Mouse (Mus musculus) cerebellum, adult 11 months (tissue): Measurements from ENCODE around the gene Pygb.

Experiments
- DNase-seq: peaks from one replicate; pipeline ENCODE4 v3.0.0; 2022

Pygb gene

GRCm38 (mm10) chr2:150847436-150847995 lies 61.0 kb downstream of the Pygb start:
- DNase-seq = no peak

- DNase-seq = no peak
Observed at GRCm38 (mm10) chr2:150851251-150851650, 64.7 kb downstream of the Pygb start.

GRCm38 (mm10) chr2:150855186-150855585 lies 68.7 kb downstream of the Pygb start:
- no peak for DNase-seq

DNA sequence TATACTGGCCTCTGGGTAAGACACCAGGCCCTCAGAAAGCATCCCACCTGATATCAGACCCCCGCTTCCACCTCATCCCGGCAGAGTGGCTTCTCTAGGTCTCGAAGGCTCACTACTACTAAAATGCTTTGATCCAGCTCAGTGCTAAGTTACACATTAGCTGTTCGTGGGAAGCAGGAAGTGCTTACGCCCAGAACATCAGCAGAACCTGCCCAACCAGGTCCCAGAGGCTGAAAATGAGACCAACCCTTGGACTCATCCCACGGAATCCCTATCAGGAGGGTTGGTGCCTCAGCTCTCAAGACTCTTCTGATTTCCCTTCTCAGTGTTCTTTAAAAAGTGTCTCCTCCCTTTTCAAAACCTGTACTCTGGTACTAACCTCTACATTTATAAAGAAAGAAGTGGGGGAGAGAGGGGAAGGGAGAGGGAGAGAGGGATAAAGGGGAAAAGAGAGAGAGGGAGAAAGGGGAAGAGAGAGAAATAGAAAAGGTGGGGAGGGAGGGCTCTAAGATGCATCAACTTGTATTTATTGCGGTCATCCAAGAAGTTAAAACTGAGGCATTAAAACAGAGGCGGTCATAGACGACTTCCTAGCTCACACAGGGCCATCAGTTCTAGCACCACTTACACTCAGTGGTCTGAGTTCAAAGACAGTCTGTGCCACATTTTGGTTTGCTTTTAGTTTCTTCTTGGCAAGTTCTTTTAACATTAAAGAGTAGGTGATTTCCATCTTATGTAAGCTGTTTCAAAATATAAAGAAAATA lies 72.4 kb downstream of the Pygb start:
- DNase-seq = no peak

DNA sequence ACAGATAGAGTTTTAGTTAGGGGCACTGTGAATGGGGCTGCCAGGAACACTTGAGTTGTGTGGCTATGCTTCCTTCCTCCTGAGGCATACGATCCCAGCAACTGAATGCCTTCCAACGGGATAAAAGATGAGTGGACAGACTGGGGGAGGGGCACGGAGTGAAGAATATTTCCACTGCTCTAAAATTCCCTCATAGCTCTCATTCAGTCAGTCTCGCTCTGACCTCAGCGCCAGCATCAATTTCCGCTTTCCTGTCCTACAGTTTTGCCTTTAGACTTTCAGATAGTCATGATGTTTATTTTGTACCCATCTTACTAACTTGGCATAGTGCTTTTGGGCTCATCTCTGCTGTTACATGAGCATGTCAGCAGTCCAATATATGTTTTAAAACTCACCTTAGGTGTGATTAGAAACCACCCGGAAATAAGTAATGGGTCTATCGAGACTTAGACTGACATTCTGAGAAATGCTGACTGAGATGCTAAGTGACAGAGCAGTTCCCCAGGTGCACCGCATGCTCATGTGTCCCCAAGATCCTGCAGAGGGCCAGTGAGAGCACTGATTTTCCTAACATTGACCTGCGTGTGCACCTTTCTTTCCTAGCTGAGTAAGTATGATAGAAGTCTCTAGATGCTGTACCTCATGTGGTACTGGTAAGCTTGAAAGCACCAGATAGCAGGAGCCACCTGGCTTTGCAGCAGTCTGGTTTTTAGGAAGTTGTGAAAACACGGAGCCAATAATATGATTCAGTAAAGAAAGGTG lies 73.4 kb downstream of the Pygb start:
- no peak for DNase-seq

DNA sequence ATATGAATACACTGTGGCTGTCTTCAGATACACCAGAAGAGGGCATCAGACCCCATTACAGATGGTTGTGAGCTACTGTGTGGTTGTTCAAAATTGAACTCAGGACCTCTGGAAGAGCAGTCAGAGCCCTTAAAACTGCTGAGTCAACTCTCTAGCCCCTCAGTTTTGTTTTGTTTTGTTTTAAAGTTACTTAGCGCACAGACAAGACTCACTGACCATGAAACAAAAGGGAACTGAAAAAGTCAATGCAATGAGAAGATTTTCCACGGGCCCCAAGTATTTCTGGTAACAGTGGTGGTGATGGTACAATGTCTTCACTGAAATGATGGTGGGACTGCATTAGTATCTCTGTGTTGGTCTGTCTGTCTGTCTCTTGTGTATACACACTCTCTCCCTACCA lies 74.6 kb downstream of the Pygb start:
- no peak for DNase-seq

DNA sequence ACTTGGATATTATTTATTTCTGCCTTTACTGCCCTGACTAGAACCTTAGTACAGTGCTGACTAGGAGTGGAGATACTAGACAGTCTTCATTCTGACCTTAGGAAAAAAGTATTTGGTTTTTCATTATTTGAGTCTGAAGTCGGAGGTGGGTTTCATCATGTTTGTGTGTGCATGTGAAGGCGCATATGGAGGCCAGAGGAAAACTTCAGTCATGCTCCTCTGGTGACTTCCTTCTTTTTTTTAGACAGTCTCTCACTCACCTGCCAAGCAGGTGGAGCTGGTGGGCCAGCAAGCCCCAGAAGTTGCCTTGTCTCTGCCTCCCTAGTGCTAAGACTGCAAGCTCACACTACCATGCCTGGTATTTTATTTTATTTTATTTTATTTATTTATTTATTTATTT lies 80.5 kb downstream of the Pygb start:
- no peak for DNase-seq

- no peak for DNase-seq
Observed at GRCm38 (mm10) chr2:150869446-150869845, 82.9 kb downstream of the Pygb start.

DNA sequence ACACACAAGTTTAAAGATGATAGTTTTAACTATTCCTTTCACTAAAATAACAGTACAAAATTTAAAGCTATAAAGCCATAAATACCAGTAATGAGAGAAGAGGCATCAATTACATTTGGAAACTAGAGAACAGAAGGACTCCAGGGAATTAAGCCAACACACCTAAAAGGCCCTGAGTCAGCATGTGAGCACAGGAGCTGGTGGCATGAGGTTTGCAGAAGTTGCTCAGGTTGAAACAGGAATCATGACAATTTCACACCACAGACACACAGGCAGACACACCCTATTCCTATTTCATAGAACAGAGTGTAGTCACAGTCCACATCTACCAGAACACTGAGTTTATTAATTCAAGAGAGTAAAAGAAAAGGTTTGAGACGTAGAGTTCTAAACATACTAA lies 88.0 kb downstream of the Pygb start:
- no peak for DNase-seq

DNA sequence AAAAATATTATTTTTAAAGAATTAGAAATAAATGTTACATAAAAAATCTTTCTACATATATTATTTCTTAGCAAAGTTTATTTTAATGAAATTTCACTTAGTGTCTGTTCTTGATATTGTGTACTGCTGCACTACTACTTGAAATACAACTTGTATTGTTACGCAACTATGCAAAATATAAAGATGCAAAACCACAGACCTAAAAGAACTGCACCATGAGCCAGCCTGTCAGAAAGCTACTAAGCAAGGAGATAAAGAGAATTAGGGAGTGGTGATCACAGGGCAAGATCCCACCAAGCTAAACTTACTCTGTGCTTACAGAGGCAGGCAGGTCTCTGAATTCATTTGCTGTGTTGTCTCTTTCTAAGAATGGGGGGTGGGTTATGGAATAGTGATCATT lies 88.7 kb downstream of the Pygb start:
- no peak for DNase-seq

DNA sequence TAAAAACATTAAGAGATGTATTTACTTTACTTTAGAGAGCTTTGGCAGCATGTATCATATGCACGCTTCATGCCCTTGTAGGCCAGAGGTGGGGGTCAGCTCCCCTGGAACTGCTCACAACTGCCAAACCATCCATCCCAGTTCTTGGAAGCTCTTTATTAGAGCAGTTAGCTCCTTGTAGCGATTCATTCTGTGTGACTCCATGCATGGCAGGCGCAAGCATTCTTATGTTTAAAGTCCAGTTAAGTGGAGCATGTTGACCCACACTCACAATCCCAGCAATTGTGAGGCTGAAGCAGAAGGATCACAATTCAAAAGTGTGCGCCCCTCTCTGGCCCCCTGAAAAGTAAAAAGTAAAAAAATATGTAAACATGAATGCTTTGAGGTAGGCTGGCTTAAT lies 91.0 kb downstream of the Pygb start:
- DNase-seq = no peak
